Mouse (Mus musculus): ENCODE measurements around the gene Plbd2. TPM values are rescaled to one million over a fixed set of nuclear protein-coding genes. Genes with fewer than 3 reads are reported as not detected.
A peak's percentile ranks its signal among the peaks of the same experiment; 100 is the strongest.

The Plbd2 gene
- polyA plus RNA-seq, 1 experiment from 2014 or later = 19.0 TPM

- H3K36me3 ChIP-seq (ENCODE audit: control insufficient read depth, insufficient read depth) = no peaks in the 10 kb centered on the region
- 64% methylated on average over 9 of the region's 9 CpGs for WGBS (ENCODE audit: insufficient replicate concordance)
- no peaks in the 10 kb centered on the region for H3K9me3 ChIP-seq (replicated peaks; ENCODE audit: control insufficient read depth, low read length)
- no peak overlapping the region for H3K9ac ChIP-seq (ENCODE audit: low read depth, low read length)
- H3K27me3 ChIP-seq (ENCODE audit: control insufficient read depth, insufficient read depth, low read depth, low read length) = no peaks in the 10 kb centered on the region; the same call in 1 of the 2 replicates
- H3K27ac ChIP-seq (ENCODE audit: low read length) = no peak overlapping the region
- H3K4me2 ChIP-seq (ENCODE audit: low read depth, low read length) = no peak overlapping the region
- 0 out of 2 replicates have a peak, but pooled peaks have one; percentile 12 for ATAC-seq (ENCODE audit: low read depth)
- peaks cover 39% of the 10 kb centered on the region for H3K4me1 ChIP-seq (ENCODE audit: control insufficient read depth, low read depth, low read length)
- H3K4me3 ChIP-seq (ENCODE audit: low read depth, low read length) = no peak overlapping the region
These were observed 10.7 kb upstream of the Plbd2 start for GRCm38 (mm10) chr5:120514031-120514677.

GRCm38 (mm10) chr5:120512911-120513555 is 9.6 kb upstream of the Plbd2 start:
- 67% methylated on average over 15 of the region's 15 CpGs for WGBS (ENCODE audit: insufficient replicate concordance)
- Histone ChIP-seq H3K4me2 (ENCODE audit: low read depth, low read length) (peak overlapping the region; percentile 36), H3K4me1 (ENCODE audit: control insufficient read depth, low read depth, low read length) (peaks cover 39% of the 10 kb centered on the region), H3K9me3 (replicated peaks; ENCODE audit: control insufficient read depth, low read length) (no peaks in the 10 kb centered on the region), H3K36me3 (ENCODE audit: control insufficient read depth, insufficient read depth) (no peaks in the 10 kb centered on the region), H3K4me3 (ENCODE audit: low read depth, low read length) (peak overlapping the region; percentile 22), H3K27ac (ENCODE audit: low read length) (no peak overlapping the region), H3K9ac (ENCODE audit: low read depth, low read length) (no peak overlapping the region; the same call in 1 of the 2 replicates), H3K27me3 (ENCODE audit: control insufficient read depth, insufficient read depth, low read depth, low read length) (no peaks in the 10 kb centered on the region; the same call in 1 of the 2 replicates)
- no peak for ATAC-seq (ENCODE audit: low read depth)

- no peak for ATAC-seq (ENCODE audit: low read depth)
- H3K27ac ChIP-seq (ENCODE audit: low read length) = peak overlapping the region; percentile 55
These were observed 8.3 kb upstream of the Plbd2 start for GRCm38 (mm10) chr5:120511643-120512220.

GRCm38 (mm10) chr5:120510982-120511642 is 7.7 kb upstream of the Plbd2 start, which contains the start of gene Slc8b1:
TSS of gene Slc8b1 (plus strand) at chr5:120511168.
- Histone ChIP-seq H3K9ac (ENCODE audit: low read depth, low read length) (peak within 1 kb of the TSS; percentile 61), H3K9me3 (replicated peaks; ENCODE audit: control insufficient read depth, low read length) (no peaks in the 10 kb centered on the region), H3K4me1 (ENCODE audit: control insufficient read depth, low read depth, low read length) (peaks cover 34% of the 10 kb centered on the region), H3K27me3 (ENCODE audit: control insufficient read depth, insufficient read depth, low read depth, low read length) (no peaks in the 10 kb centered on the region; the same call in 1 of the 2 replicates), H3K36me3 (ENCODE audit: control insufficient read depth, insufficient read depth) (no peaks in the 10 kb centered on the region), H3K4me3 (ENCODE audit: low read depth, low read length) (peak within 1 kb of the TSS; percentile 64), H3K27ac (ENCODE audit: low read length) (peak within 1 kb of the TSS; percentile 55), H3K4me2 (ENCODE audit: low read depth, low read length) (peak within 1 kb of the TSS; percentile 77)
- under 1% methylated on average over 36 of the region's 36 CpGs for WGBS (ENCODE audit: insufficient replicate concordance)
- peak; percentile 89 for ATAC-seq (ENCODE audit: low read depth)

More at GRCm38 (mm10) chr5:120511643-120512220, 8.3 kb upstream of the Plbd2 start:
- Histone ChIP-seq H3K36me3 (ENCODE audit: control insufficient read depth, insufficient read depth) (no peaks in the 10 kb centered on the region), H3K4me2 (ENCODE audit: low read depth, low read length) (peak overlapping the region; percentile 77), H3K9me3 (replicated peaks; ENCODE audit: control insufficient read depth, low read length) (no peaks in the 10 kb centered on the region), H3K27me3 (ENCODE audit: control insufficient read depth, insufficient read depth, low read depth, low read length) (no peaks in the 10 kb centered on the region; the same call in 1 of the 2 replicates), H3K4me3 (ENCODE audit: low read depth, low read length) (peak overlapping the region; percentile 64), H3K9ac (ENCODE audit: low read depth, low read length) (peak overlapping the region; percentile 61), H3K4me1 (ENCODE audit: control insufficient read depth, low read depth, low read length) (peaks cover 39% of the 10 kb centered on the region)
- 5% methylated on average over 14 of the region's 14 CpGs for WGBS (ENCODE audit: insufficient replicate concordance)

- no peak for ATAC-seq (ENCODE audit: low read depth)
- 47% methylated on average over 4 of the region's 4 CpGs for WGBS (ENCODE audit: insufficient replicate concordance)
These were observed 3.9 kb upstream of the Plbd2 start for GRCm38 (mm10) chr5:120507311-120507710.

GRCm38 (mm10) chr5:120506490-120506889 is 3.1 kb upstream of the Plbd2 start:
- 58% methylated on average over 9 of the region's 9 CpGs for WGBS (ENCODE audit: insufficient replicate concordance)
- no peak overlapping the region for H3K9ac ChIP-seq (ENCODE audit: low read depth, low read length)
- H3K4me1 ChIP-seq (ENCODE audit: control insufficient read depth, low read depth, low read length) = peaks cover 25% of the 10 kb centered on the region
- H3K36me3 ChIP-seq (ENCODE audit: control insufficient read depth, insufficient read depth) = no peaks in the 10 kb centered on the region
- no peak overlapping the region for H3K4me2 ChIP-seq (ENCODE audit: low read depth, low read length)
- H3K27me3 ChIP-seq (ENCODE audit: control insufficient read depth, insufficient read depth, low read depth, low read length) = no peaks in the 10 kb centered on the region
- ATAC-seq (ENCODE audit: low read depth) = no peak
- no peaks in the 10 kb centered on the region for H3K9me3 ChIP-seq (replicated peaks; ENCODE audit: control insufficient read depth, low read length)
- H3K27ac ChIP-seq (ENCODE audit: low read length) = no peak overlapping the region
- no peak overlapping the region for H3K4me3 ChIP-seq (ENCODE audit: low read depth, low read length)

More at GRCm38 (mm10) chr5:120507311-120507710, 3.9 kb upstream of the Plbd2 start:
- no peak overlapping the region for H3K4me3 ChIP-seq (ENCODE audit: low read depth, low read length)
- no peaks in the 10 kb centered on the region; the same call in 1 of the 2 replicates for H3K27me3 ChIP-seq (ENCODE audit: control insufficient read depth, insufficient read depth, low read depth, low read length)
- no peak overlapping the region for H3K27ac ChIP-seq (ENCODE audit: low read length)
- no peaks in the 10 kb centered on the region for H3K9me3 ChIP-seq (replicated peaks; ENCODE audit: control insufficient read depth, low read length)
- H3K4me1 ChIP-seq (ENCODE audit: control insufficient read depth, low read depth, low read length) = peaks cover 30% of the 10 kb centered on the region
- H3K4me2 ChIP-seq (ENCODE audit: low read depth, low read length) = no peak overlapping the region
- H3K9ac ChIP-seq (ENCODE audit: low read depth, low read length) = no peak overlapping the region
- H3K36me3 ChIP-seq (ENCODE audit: control insufficient read depth, insufficient read depth) = no peaks in the 10 kb centered on the region

GRCm38 (mm10) chr5:120505781-120506180 is 2.4 kb upstream of the Plbd2 start:
- H3K27me3 ChIP-seq (ENCODE audit: control insufficient read depth, insufficient read depth, low read depth, low read length) = no peaks in the 10 kb centered on the region
- peak overlapping the region; percentile 51; the same call in 1 of the 2 replicates for H3K4me2 ChIP-seq (ENCODE audit: low read depth, low read length)
- peaks cover 20% of the 10 kb centered on the region for H3K4me1 ChIP-seq (ENCODE audit: control insufficient read depth, low read depth, low read length)
- ATAC-seq (ENCODE audit: low read depth) = no peak
- no peaks in the 10 kb centered on the region for H3K9me3 ChIP-seq (replicated peaks; ENCODE audit: control insufficient read depth, low read length)
- H3K36me3 ChIP-seq (ENCODE audit: control insufficient read depth, insufficient read depth) = no peaks in the 10 kb centered on the region
- no peak overlapping the region for H3K27ac ChIP-seq (ENCODE audit: low read length)
- 53% methylated on average over 9 of the region's 9 CpGs for WGBS (ENCODE audit: insufficient replicate concordance)
- no peak overlapping the region for H3K9ac ChIP-seq (ENCODE audit: low read depth, low read length)
- no peak overlapping the region for H3K4me3 ChIP-seq (ENCODE audit: low read depth, low read length)

- Histone ChIP-seq H3K27me3 (ENCODE audit: control insufficient read depth, insufficient read depth, low read depth, low read length) (no peaks in the 10 kb centered on the region), H3K4me3 (ENCODE audit: low read depth, low read length) (no peak overlapping the region), H3K36me3 (ENCODE audit: control insufficient read depth, insufficient read depth) (no peaks in the 10 kb centered on the region), H3K9me3 (replicated peaks; ENCODE audit: control insufficient read depth, low read length) (no peaks in the 10 kb centered on the region), H3K4me1 (ENCODE audit: control insufficient read depth, low read depth, low read length) (peaks cover 17% of the 10 kb centered on the region), H3K9ac (ENCODE audit: low read depth, low read length) (peak overlapping the region; percentile 28; the same call in 1 of the 2 replicates), H3K27ac (ENCODE audit: low read length) (no peak overlapping the region), H3K4me2 (ENCODE audit: low read depth, low read length) (peak overlapping the region; percentile 51)
- WGBS (ENCODE audit: insufficient replicate concordance) = 25% methylated on average over 16 of the region's 16 CpGs
- ATAC-seq (ENCODE audit: low read depth) = no peak
These were observed 1.9 kb upstream of the Plbd2 start for GRCm38 (mm10) chr5:120505368-120505767.
